Mouse (Mus musculus): ENCODE results near the gene Zfp592. TPM values are rescaled to one million over a fixed set of nuclear protein-coding genes. Genes with fewer than 3 reads are reported as not detected.

Zfp592 gene
- polyA plus RNA-seq, 1 experiment from 2014 or later: 15.3 TPM

- peak overlapping the region; percentile 98 for H3K27ac ChIP-seq (ENCODE audit: low read length)
- H3K9ac ChIP-seq (ENCODE audit: low read length): peak overlapping the region; percentile 98
- no peaks in the 10 kb centered on the region for H3K27me3 ChIP-seq (ENCODE audit: control insufficient read depth, insufficient read depth, low read depth, low read length)
- 43% methylated on average over 6 of the region's 6 CpGs for WGBS
- peak overlapping the region; percentile 91 for H3K4me3 ChIP-seq (ENCODE audit: low read length)
- peaks cover 25% of the 10 kb centered on the region for H3K4me1 ChIP-seq (replicated peaks; ENCODE audit: control insufficient read depth, insufficient read depth, low read length)
- H3K9me3 ChIP-seq (ENCODE audit: control insufficient read depth, low read length): no peaks in the 10 kb centered on the region
- peak overlapping the region; percentile 87 for H3K4me2 ChIP-seq (ENCODE audit: low read depth, low read length)
- no peak for ATAC-seq (ENCODE audit: low read depth)
- H3K36me3 ChIP-seq (ENCODE audit: control insufficient read depth, insufficient read depth, low read length): no peaks in the 10 kb centered on the region
These were observed 1.4 kb upstream of the Zfp592 start for GRCm38 (mm10) chr7:80992063-80992462.

- Histone ChIP-seq H3K4me3 (ENCODE audit: low read length) (peak overlapping the region; percentile 91), H3K36me3 (ENCODE audit: control insufficient read depth, insufficient read depth, low read length) (no peaks in the 10 kb centered on the region), H3K9me3 (ENCODE audit: control insufficient read depth, low read length) (no peaks in the 10 kb centered on the region), H3K9ac (ENCODE audit: low read length) (peak overlapping the region; percentile 98), H3K4me2 (ENCODE audit: low read depth, low read length) (peak overlapping the region; percentile 87), H3K4me1 (replicated peaks; ENCODE audit: control insufficient read depth, insufficient read depth, low read length) (peaks cover 23% of the 10 kb centered on the region), H3K27me3 (ENCODE audit: control insufficient read depth, insufficient read depth, low read depth, low read length) (no peaks in the 10 kb centered on the region), H3K27ac (ENCODE audit: low read length) (peak overlapping the region; percentile 98)
- ATAC-seq (ENCODE audit: low read depth): no peak
- 1% methylated on average over 12 of the region's 12 CpGs for WGBS
These were observed 876 bp upstream of the Zfp592 start for GRCm38 (mm10) chr7:80992631-80992979.

GRCm38 (mm10) chr7:80993834-80994662 lies 567 bp downstream of the Zfp592 start:
- Histone ChIP-seq H3K27ac (ENCODE audit: low read length) (peak overlapping the region; percentile 98), H3K4me1 (replicated peaks; ENCODE audit: control insufficient read depth, insufficient read depth, low read length) (peaks cover 23% of the 10 kb centered on the region), H3K27me3 (ENCODE audit: control insufficient read depth, insufficient read depth, low read depth, low read length) (no peaks in the 10 kb centered on the region), H3K9me3 (ENCODE audit: control insufficient read depth, low read length) (no peaks in the 10 kb centered on the region), H3K36me3 (ENCODE audit: control insufficient read depth, insufficient read depth, low read length) (no peaks in the 10 kb centered on the region), H3K9ac (ENCODE audit: low read length) (peak overlapping the region; percentile 98), H3K4me2 (ENCODE audit: low read depth, low read length) (peak overlapping the region; percentile 90), H3K4me3 (ENCODE audit: low read length) (peak overlapping the region; percentile 91)
- peak; percentile 87 for ATAC-seq (ENCODE audit: low read depth)
- WGBS: under 1% methylated on average over 42 of the region's 58 CpGs

- peak overlapping the region; percentile 98 for H3K27ac ChIP-seq (ENCODE audit: low read length)
- no peaks in the 10 kb centered on the region for H3K36me3 ChIP-seq (ENCODE audit: control insufficient read depth, insufficient read depth, low read length)
- peak overlapping the region; percentile 90 for H3K4me2 ChIP-seq (ENCODE audit: low read depth, low read length)
- ATAC-seq (ENCODE audit: low read depth): no peak
- H3K9ac ChIP-seq (ENCODE audit: low read length): peak overlapping the region; percentile 98
- WGBS: 23% methylated on average over 6 of the region's 6 CpGs
- no peaks in the 10 kb centered on the region for H3K27me3 ChIP-seq (ENCODE audit: control insufficient read depth, insufficient read depth, low read depth, low read length)
- no peaks in the 10 kb centered on the region for H3K9me3 ChIP-seq (ENCODE audit: control insufficient read depth, low read length)
- H3K4me3 ChIP-seq (ENCODE audit: low read length): peak overlapping the region; percentile 91
- peaks cover 23% of the 10 kb centered on the region for H3K4me1 ChIP-seq (replicated peaks; ENCODE audit: control insufficient read depth, insufficient read depth, low read length)
These were observed 1.2 kb downstream of the Zfp592 start for GRCm38 (mm10) chr7:80994663-80995005.

GRCm38 (mm10) chr7:80995266-80996146 lies 2.0 kb downstream of the Zfp592 start:
- Histone ChIP-seq H3K4me1 (replicated peaks; ENCODE audit: control insufficient read depth, insufficient read depth, low read length) (peaks cover 23% of the 10 kb centered on the region), H3K9me3 (ENCODE audit: control insufficient read depth, low read length) (no peaks in the 10 kb centered on the region), H3K4me2 (ENCODE audit: low read depth, low read length) (peak overlapping the region; percentile 90), H3K27ac (ENCODE audit: low read length) (no peak overlapping the region), H3K4me3 (ENCODE audit: low read length) (no peak overlapping the region), H3K9ac (ENCODE audit: low read length) (no peak overlapping the region), H3K27me3 (ENCODE audit: control insufficient read depth, insufficient read depth, low read depth, low read length) (no peaks in the 10 kb centered on the region), H3K36me3 (ENCODE audit: control insufficient read depth, insufficient read depth, low read length) (no peaks in the 10 kb centered on the region)
- ATAC-seq (ENCODE audit: low read depth): no peak
- WGBS: 54% methylated on average over 3 of the region's 3 CpGs

- Histone ChIP-seq H3K36me3 (ENCODE audit: control insufficient read depth, insufficient read depth, low read length) (no peaks in the 10 kb centered on the region), H3K4me3 (ENCODE audit: low read length) (no peak overlapping the region), H3K4me2 (ENCODE audit: low read depth, low read length) (no peak overlapping the region), H3K9me3 (ENCODE audit: control insufficient read depth, low read length) (no peaks in the 10 kb centered on the region), H3K27me3 (ENCODE audit: control insufficient read depth, insufficient read depth, low read depth, low read length) (no peaks in the 10 kb centered on the region), H3K4me1 (replicated peaks; ENCODE audit: control insufficient read depth, insufficient read depth, low read length) (peaks cover 16% of the 10 kb centered on the region), H3K9ac (ENCODE audit: low read length) (no peak overlapping the region), H3K27ac (ENCODE audit: low read length) (no peak overlapping the region)
- ATAC-seq (ENCODE audit: low read depth): no peak
- 38% methylated on average over 6 of the region's 6 CpGs for WGBS
These were observed 4.3 kb downstream of the Zfp592 start for GRCm38 (mm10) chr7:80997776-80998175.

- 92% methylated on average over 2 of the region's 2 CpGs for WGBS
- peaks cover 19% of the 10 kb centered on the region for H3K4me1 ChIP-seq (replicated peaks; ENCODE audit: control insufficient read depth, insufficient read depth, low read length)
- H3K4me2 ChIP-seq (ENCODE audit: low read depth, low read length): no peak overlapping the region
- no peak overlapping the region for H3K27ac ChIP-seq (ENCODE audit: low read length)
- H3K36me3 ChIP-seq (ENCODE audit: control insufficient read depth, insufficient read depth, low read length): no peaks in the 10 kb centered on the region
- ATAC-seq (ENCODE audit: low read depth): no peak
- H3K9me3 ChIP-seq (ENCODE audit: control insufficient read depth, low read length): no peaks in the 10 kb centered on the region
- H3K4me3 ChIP-seq (ENCODE audit: low read length): no peak overlapping the region
- H3K27me3 ChIP-seq (ENCODE audit: control insufficient read depth, insufficient read depth, low read depth, low read length): no peaks in the 10 kb centered on the region
- no peak overlapping the region for H3K9ac ChIP-seq (ENCODE audit: low read length)
These were observed 6.1 kb downstream of the Zfp592 start for GRCm38 (mm10) chr7:80999536-80999935.

GRCm38 (mm10) chr7:81001844-81002243 lies 8.4 kb downstream of the Zfp592 start:
- peaks cover 7% of the 10 kb centered on the region; the same call in 1 of the 2 replicates for H3K4me1 ChIP-seq (replicated peaks; ENCODE audit: control insufficient read depth, insufficient read depth, low read length)
- no peaks in the 10 kb centered on the region for H3K27me3 ChIP-seq (ENCODE audit: control insufficient read depth, insufficient read depth, low read depth, low read length)
- H3K4me3 ChIP-seq (ENCODE audit: low read length): no peak overlapping the region
- ATAC-seq (ENCODE audit: low read depth): no peak
- H3K9ac ChIP-seq (ENCODE audit: low read length): no peak overlapping the region
- 86% methylated on average over 5 of the region's 5 CpGs for WGBS
- no peak overlapping the region for H3K27ac ChIP-seq (ENCODE audit: low read length)
- H3K4me2 ChIP-seq (ENCODE audit: low read depth, low read length): no peak overlapping the region
- no peaks in the 10 kb centered on the region for H3K36me3 ChIP-seq (ENCODE audit: control insufficient read depth, insufficient read depth, low read length)
- H3K9me3 ChIP-seq (ENCODE audit: control insufficient read depth, low read length): no peaks in the 10 kb centered on the region

- H3K27ac ChIP-seq (ENCODE audit: low read length): no peak overlapping the region
- H3K4me3 ChIP-seq (ENCODE audit: low read length): no peak overlapping the region
- peaks cover 7% of the 10 kb centered on the region; the same call in 1 of the 2 replicates for H3K4me1 ChIP-seq (replicated peaks; ENCODE audit: control insufficient read depth, insufficient read depth, low read length)
- H3K27me3 ChIP-seq (ENCODE audit: control insufficient read depth, insufficient read depth, low read depth, low read length): no peaks in the 10 kb centered on the region
- WGBS: 49% methylated on average over 3 of the region's 3 CpGs
- no peak overlapping the region for H3K9ac ChIP-seq (ENCODE audit: low read length)
- no peak for ATAC-seq (ENCODE audit: low read depth)
- no peaks in the 10 kb centered on the region for H3K36me3 ChIP-seq (ENCODE audit: control insufficient read depth, insufficient read depth, low read length)
- no peak overlapping the region for H3K4me2 ChIP-seq (ENCODE audit: low read depth, low read length)
- no peaks in the 10 kb centered on the region for H3K9me3 ChIP-seq (ENCODE audit: control insufficient read depth, low read length)
These were observed 11.1 kb downstream of the Zfp592 start for GRCm38 (mm10) chr7:81004556-81005079.

All from lung, embryonic 16.5 days (tissue).